Mouse (Mus musculus): ENCODE measurements at regions not wholly inside any gene's neighbourhood (a gene's known extent, or its start where the extent isn't known, plus 50 kb on each side); places are given as distances from the start of the nearest gene placed in this dataset.

DNA sequence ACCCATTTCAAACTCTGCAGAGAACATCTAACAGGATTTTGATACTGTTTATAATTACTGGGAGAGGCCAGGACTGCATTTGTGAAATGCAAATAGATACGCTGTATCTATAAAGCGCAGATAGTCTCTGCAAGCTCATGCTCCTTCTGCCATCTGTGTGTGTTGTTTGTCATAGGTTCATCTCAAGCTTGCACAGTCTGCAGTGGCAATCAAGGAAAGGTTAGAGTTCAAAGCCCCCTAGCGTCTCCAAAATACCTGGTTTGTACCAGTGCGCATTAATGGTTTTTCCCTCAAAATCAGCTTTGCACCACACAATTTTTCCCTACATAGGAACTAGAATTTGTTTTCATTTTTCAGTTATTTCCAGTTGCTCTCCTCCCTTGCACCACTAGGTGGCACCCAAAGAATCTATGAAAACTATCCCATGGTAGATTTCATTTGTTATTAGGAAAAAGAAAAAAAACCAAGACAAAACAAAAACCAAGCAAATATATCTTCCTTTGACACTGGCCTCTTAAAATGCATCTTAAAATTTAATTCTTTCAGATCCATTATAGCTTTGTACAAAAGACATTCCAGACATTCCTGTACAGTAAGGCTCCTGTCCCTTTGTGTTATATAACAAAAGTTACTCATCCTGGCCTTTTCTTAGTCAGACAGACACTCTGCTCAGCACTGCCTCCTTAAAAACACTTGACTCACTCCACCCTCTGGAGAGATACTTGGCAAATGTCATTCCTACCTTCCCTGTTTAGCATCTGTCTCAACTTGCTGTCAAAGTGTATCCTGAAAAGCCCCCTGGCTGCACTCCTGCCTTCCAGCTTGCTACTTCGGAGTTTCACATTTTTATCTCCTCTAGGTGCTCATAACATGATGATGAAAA is 92.7 kb upstream of the Rap2b start:
- Histone ChIP-seq H3K4me3 (replicated peaks) (no peak overlapping the region), H3K4me2 (no peak overlapping the region), H3K4me1 (no peaks in the 10 kb centered on the region), H3K27ac (no peak overlapping the region), H3K9me3 (no peaks in the 10 kb centered on the region), H3K36me3 (replicated peaks) (no peaks in the 10 kb centered on the region), H3K9ac (no peak overlapping the region), H3K27me3 (no peaks in the 10 kb centered on the region)
- ATAC-seq (ENCODE audit: low FRiP score) = peak; percentile 44; the same call in 1 of the 2 replicates
- 80% methylated on average over 5 of the region's 5 CpGs for WGBS

DNA sequence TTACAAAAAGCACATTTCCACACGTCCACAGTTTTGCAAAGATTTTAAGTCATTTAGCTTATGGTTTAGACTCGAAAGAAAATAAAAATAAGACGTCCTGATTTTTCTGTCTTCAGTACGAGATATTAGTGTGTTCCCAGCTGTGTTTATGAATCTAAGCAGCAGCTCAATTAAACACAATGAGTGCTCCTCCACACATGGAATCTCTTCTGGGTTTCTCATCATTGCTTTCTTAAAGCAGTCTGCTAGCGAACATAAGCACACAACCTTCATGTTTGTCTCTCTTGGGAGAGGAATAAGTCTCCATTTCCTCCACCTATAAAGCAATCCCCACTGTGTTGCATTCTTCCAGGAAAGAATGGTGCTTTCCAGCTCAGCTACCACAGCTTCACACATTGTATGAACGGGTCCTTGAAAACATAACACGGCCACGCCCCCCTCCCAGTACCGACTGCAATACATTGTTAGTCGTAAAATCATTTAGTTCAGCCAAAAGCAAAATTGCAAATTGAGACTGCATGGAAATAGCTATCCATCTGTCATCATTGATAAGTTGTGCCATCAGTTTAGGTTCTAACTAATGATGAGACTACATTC is 75.4 kb upstream of the Rap2b start:
- 0 out of 2 replicates have a peak, but pooled peaks have one; percentile 23 for ATAC-seq (ENCODE audit: low FRiP score)
- WGBS = 54% methylated on average over 10 of the region's 10 CpGs
- H3K9ac ChIP-seq = no peak overlapping the region
- no peaks in the 10 kb centered on the region for H3K9me3 ChIP-seq
- H3K27ac ChIP-seq = no peak overlapping the region
- H3K36me3 ChIP-seq (replicated peaks) = no peaks in the 10 kb centered on the region
- H3K4me2 ChIP-seq = no peak overlapping the region
- H3K4me3 ChIP-seq (replicated peaks) = no peak overlapping the region
- no peaks in the 10 kb centered on the region for H3K27me3 ChIP-seq
- no peaks in the 10 kb centered on the region for H3K4me1 ChIP-seq

DNA sequence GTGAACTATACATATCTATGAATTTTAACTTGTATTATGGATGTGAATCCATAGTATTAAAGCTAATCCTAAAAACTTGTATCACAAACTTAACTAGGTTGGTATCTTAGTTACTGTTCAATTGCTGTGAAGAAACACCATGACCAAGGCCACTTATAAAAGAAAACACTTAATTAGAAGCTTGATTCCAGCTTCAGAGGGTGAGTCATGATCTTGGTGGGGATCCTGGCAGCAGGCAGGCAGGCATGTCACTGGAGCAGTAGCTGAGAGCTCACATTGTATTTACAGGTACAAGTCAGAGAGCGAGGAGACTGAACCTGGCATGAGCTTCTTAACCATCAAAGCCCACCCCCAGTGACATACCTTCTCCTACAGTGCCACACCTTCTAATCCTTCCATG is 73.2 kb upstream of the Rap2b start:
- ATAC-seq (ENCODE audit: low FRiP score) = no peak

DNA sequence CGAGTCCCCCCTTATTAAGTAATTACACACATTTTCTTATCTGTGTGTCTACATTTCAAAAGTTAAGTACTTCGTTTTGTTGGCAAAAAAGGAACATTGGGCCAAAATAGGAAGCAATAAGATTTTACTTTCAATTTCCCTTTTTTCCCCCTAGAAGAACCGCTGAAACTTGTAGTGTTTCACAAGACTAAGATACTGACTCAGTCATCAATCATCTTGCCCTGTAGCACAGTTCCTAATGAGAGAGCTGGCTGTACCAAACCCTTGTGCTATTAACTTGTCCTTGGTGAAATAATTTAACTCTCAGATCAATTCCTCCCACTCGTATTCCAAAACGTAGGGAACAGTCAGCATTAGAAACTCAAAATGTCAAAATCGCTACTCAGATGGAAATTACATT is 66.6 kb upstream of the Rap2b start:
- Histone ChIP-seq H3K27ac (no peak overlapping the region), H3K9me3 (no peaks in the 10 kb centered on the region), H3K36me3 (replicated peaks) (no peaks in the 10 kb centered on the region), H3K4me2 (no peak overlapping the region), H3K27me3 (no peaks in the 10 kb centered on the region), H3K9ac (no peak overlapping the region), H3K4me1 (no peaks in the 10 kb centered on the region), H3K4me3 (replicated peaks) (no peak overlapping the region)
- no peak for ATAC-seq (ENCODE audit: low FRiP score)
- WGBS = 88% methylated on average over 6 of the region's 6 CpGs

More for the DNA sequence above, 73.2 kb upstream of the Rap2b start:
- Histone ChIP-seq H3K9me3 (no peaks in the 10 kb centered on the region), H3K9ac (no peak overlapping the region), H3K27me3 (no peaks in the 10 kb centered on the region), H3K4me3 (replicated peaks) (no peak overlapping the region), H3K27ac (no peak overlapping the region), H3K4me1 (no peaks in the 10 kb centered on the region), H3K36me3 (replicated peaks) (no peaks in the 10 kb centered on the region), H3K4me2 (no peak overlapping the region)
- WGBS = 76% methylated on average over 1 of the region's 1 CpGs

DNA sequence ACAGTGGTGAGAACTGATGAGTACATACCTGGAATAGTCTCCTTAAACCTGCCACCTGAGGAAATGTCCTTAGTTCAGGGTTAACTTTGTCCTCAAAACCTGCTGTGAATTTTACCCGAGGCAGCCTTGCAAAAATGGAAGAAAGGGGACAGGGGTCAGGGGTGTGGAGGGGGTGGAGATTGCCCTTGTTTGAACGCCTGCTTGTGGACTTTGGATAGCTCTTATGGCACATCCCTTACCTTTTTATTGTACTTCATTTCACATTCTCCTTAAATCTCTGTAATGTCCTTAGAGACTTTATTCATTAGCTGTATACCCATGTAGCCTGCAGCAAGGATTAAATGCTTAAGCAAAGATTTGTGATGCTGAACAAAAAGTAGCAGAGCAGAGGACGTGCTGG is 64.1 kb upstream of the Rap2b start:
- Histone ChIP-seq H3K36me3 (replicated peaks) (no peaks in the 10 kb centered on the region), H3K27ac (no peak overlapping the region), H3K9ac (no peak overlapping the region), H3K27me3 (no peaks in the 10 kb centered on the region), H3K4me2 (no peak overlapping the region), H3K4me1 (no peaks in the 10 kb centered on the region), H3K9me3 (no peaks in the 10 kb centered on the region), H3K4me3 (replicated peaks) (no peak overlapping the region)
- no peak for ATAC-seq (ENCODE audit: low FRiP score)
- WGBS = 65% methylated on average over 3 of the region's 3 CpGs

DNA sequence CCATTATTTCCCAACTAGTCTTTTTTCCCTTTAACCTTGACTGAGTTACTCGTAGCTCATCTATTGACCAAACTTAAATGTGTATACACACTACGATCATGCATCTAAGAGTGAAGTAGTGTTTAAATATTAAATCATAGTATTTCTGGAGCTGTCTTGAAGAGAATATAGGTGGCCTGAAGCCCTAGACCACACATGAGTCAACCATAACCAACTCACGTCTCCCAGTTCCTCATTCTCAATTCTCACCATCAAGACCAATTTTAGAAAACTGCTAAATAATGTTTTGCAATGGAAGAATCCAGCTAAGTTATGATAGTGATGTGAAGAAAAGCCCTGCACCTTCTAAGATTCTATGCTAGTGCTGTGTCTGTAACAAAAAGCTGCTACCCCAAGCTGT is 59.2 kb upstream of the Rap2b start:
- Histone ChIP-seq H3K27me3 (no peaks in the 10 kb centered on the region), H3K27ac (no peak overlapping the region), H3K9ac (no peak overlapping the region), H3K4me2 (no peak overlapping the region), H3K9me3 (no peaks in the 10 kb centered on the region), H3K4me1 (no peaks in the 10 kb centered on the region), H3K4me3 (replicated peaks) (no peak overlapping the region), H3K36me3 (replicated peaks) (no peaks in the 10 kb centered on the region)
- 94% methylated on average over 3 of the region's 3 CpGs for WGBS
- no peak for ATAC-seq (ENCODE audit: low FRiP score)

DNA sequence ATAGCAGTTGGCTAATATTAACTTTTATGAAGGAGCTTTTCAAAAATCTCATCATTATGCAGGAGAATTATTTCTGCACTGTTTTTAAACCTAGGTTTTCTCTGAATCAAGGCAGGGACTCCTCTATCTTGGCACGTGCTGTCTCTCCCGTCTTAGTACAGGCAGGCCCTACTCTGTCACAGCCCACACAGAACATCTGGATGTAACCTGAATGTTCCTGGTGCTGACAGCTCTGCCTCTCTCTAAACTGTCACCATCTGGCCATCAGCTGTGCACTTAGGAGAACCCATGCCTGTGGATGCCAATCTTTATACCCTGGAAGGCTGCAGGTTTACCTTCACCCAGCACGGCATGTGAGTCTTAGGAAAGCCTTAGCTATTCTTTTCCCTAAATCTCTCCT is 58.0 kb upstream of the Rap2b start:
- no peaks in the 10 kb centered on the region for H3K27me3 ChIP-seq
- ATAC-seq (ENCODE audit: low FRiP score) = no peak
- no peak overlapping the region for H3K27ac ChIP-seq
- no peaks in the 10 kb centered on the region for H3K36me3 ChIP-seq (replicated peaks)
- H3K9ac ChIP-seq = no peak overlapping the region
- 98% methylated on average over 3 of the region's 3 CpGs for WGBS
- H3K9me3 ChIP-seq = no peaks in the 10 kb centered on the region
- no peak overlapping the region for H3K4me2 ChIP-seq
- no peaks in the 10 kb centered on the region for H3K4me1 ChIP-seq
- no peak overlapping the region for H3K4me3 ChIP-seq (replicated peaks)

DNA sequence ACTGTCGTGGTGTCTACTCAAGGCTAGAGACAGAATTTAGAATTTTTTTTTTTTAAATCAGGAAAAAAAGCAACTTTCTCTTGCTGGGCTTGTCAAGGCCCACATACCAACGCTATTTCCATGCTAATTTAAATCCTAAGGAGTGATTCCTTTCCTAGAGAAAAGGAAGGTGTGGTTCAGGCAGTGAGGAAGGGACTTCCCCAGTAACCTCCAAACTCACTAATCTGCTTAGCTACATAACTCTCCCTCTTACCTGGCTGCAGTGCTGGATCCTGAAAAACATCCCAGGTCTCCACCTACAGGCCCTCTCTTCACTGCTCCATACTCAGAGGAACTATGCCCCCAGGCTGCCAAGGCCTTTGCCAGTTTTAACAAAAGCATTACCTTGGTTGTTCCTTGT is 55.1 kb upstream of the Rap2b start:
- H3K9ac ChIP-seq = no peak overlapping the region
- ATAC-seq (ENCODE audit: low FRiP score) = no peak
- WGBS = 48% methylated on average over 2 of the region's 2 CpGs
- no peaks in the 10 kb centered on the region for H3K9me3 ChIP-seq
- H3K4me1 ChIP-seq = no peaks in the 10 kb centered on the region
- H3K4me2 ChIP-seq = no peak overlapping the region
- H3K27ac ChIP-seq = no peak overlapping the region
- H3K4me3 ChIP-seq (replicated peaks) = no peak overlapping the region
- H3K36me3 ChIP-seq (replicated peaks) = no peaks in the 10 kb centered on the region
- H3K27me3 ChIP-seq = no peaks in the 10 kb centered on the region

DNA sequence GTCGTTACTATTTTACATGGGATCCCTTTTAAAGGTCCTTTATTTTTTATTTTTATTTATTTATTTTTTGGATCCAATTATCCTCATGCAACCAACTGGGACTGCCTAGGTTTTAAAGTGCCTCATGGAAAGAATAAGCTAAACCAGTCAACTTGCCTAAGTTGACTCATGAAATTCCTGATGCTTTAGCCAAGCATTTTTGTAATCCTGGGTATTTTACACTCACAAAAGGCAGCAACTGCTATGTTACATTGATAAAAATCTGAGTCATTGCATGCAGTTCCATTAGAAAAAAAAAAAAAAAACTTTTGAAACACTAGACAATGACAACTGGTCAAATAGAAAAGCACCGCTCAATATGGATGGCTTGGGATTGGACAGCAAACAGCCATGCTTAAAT is 52.7 kb upstream of the Rap2b start:
- Histone ChIP-seq H3K4me1 (no peaks in the 10 kb centered on the region), H3K9me3 (no peaks in the 10 kb centered on the region), H3K36me3 (replicated peaks) (no peaks in the 10 kb centered on the region), H3K4me3 (replicated peaks) (no peak overlapping the region), H3K27me3 (no peaks in the 10 kb centered on the region), H3K4me2 (no peak overlapping the region), H3K27ac (no peak overlapping the region), H3K9ac (no peak overlapping the region)
- 95% methylated on average over 2 of the region's 2 CpGs for WGBS
- no peak for ATAC-seq (ENCODE audit: low FRiP score)

DNA sequence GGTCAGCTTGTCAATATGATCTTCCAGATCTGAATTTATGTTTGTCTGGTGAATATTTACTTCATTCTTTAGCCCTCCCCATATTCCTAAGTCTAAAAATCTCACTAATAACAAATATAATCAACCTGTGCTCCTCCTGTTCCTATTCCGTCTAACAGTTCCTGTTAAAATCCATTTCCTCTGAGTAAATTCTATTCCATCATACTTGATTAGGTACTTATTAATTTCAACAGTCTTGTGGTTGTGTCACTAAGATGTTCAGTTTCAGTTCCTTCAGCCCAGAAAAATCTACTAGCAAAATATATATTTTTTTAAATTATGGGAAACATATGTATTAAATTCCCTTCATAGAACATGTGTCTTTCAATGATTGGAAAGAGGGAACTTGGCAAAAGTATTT is 52.2 kb upstream of the Rap2b start:
- no peak for ATAC-seq (ENCODE audit: low FRiP score)
- no peaks in the 10 kb centered on the region for H3K9me3 ChIP-seq
- WGBS = 91% methylated on average over 1 of the region's 1 CpGs
- no peak overlapping the region for H3K27ac ChIP-seq
- H3K4me3 ChIP-seq (replicated peaks) = no peak overlapping the region
- H3K9ac ChIP-seq = no peak overlapping the region
- H3K4me1 ChIP-seq = no peaks in the 10 kb centered on the region
- H3K36me3 ChIP-seq (replicated peaks) = no peaks in the 10 kb centered on the region
- no peaks in the 10 kb centered on the region for H3K27me3 ChIP-seq
- H3K4me2 ChIP-seq = no peak overlapping the region

Data from forebrain, embryonic 12.5 days (tissue).